Mouse (Mus musculus): ENCODE data around the gene Fpr1.

- TF ChIP-seq CTCF (IDR thresholded peaks at IDR 0.05; ENCODE audit: low read depth, low read length): no peak
- TF ChIP-seq POLR2A (IDR thresholded peaks at IDR 0.05; ENCODE audit: extremely low read depth, insufficient read depth, low read length): no peak
Observed at GRCm38 (mm10) chr17:17827658-17828190, 56.0 kb downstream of the Fpr1 start.
